Comparison of ENCODE assay signal across 11 mouse cellular contexts in the genomic region with DNA sequence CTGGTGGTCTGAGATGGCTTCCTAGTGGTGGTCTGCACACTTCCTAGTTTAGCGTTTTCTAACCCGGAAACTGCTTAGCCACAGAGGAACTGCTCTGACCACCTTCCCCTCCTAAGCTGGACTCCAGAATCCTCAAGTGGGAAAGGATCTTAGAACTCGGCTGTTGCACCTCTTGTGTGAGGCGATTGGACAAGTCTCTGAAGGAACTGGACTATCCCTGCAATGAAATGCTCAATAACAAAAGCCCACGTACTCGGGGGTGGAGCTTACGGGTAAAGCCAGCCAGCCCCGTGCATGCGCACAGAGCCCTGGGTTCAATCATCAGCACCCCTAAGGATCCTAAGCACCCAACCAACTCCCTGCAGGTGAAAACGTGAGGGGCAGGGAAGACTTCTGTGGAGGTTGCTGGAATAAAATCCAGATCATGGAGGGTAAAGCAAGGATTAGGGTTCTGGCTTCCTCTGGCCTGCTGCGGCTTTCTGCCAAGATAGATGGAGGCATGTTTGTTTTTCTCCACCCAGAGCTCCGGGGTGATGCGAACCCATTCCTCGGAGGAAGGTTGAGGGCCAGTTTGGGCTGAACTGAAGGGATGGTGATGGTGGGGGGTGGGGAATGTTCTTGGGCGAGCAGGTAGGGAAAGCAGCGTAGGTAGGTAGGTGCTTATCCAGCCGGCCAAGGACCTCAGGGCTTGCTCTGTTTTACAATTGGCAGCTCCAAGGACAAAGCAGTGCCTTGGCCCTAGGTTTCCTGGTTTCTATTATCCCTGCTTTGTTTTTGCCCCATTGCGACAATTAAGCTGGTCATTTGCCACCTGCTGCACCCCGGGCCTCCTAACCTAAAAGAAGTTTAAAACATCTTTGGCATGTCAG. TPM values are rescaled to one million over a fixed set of nuclear protein-coding genes. Genes with fewer than 3 reads are reported as not detected.
A peak's percentile ranks its signal among the peaks of the same experiment; 100 is the strongest.
DNase-seq lines count a peak whose midpoint lies in the region; ATAC-seq and TF ChIP-seq lines count a peak whose summit lies in the region.
"Had no signal": no experiment of that assay in that cellular context is flagged by ENCODE, and none has a peak within 500 bp of the region (broad histone marks: within the 10 kb centered on the region; RNA-seq: fewer than 3 reads in every experiment).

No protein-coding gene starts in this region.

- H3K4me3 ChIP-seq in heart, embryonic 15.5 days = no peak overlapping the region
- no peak overlapping the region for H3K4me3 ChIP-seq in thymus, adult 2 months (ENCODE audit: control insufficient read depth, insufficient read depth, low read length)
- no peak overlapping the region for H3K4me3 ChIP-seq in heart, postnatal 0 days (ENCODE audit: low read depth, low read length)
- H3K4me3 ChIP-seq: limb, embryonic 12.5 days; neural tube, embryonic 12.5 days; stomach, embryonic 15.5 days had no signal

- TF ChIP-seq CTCF in thymus, adult 2 months (IDR thresholded peaks at IDR 0.05; ENCODE audit: borderline replicate concordance, control insufficient read depth, extremely low read depth, insufficient read depth, low read length, poor library complexity) = no peak
- no peak for TF ChIP-seq CTCF in heart, postnatal 0 days (IDR thresholded peaks at IDR 0.05; ENCODE audit: low read depth)

- H3K27ac ChIP-seq in heart, embryonic 15.5 days = no peak overlapping the region
- H3K27ac ChIP-seq in thymus, adult 2 months (ENCODE audit: control insufficient read depth, insufficient read depth, low read length) = no peak overlapping the region; the same call in 1 of the 2 replicates
- H3K27ac ChIP-seq in heart, postnatal 0 days (ENCODE audit: low read depth) = peak overlapping the region; percentile 32; the same call in 1 of the 2 replicates
- H3K27ac ChIP-seq: neural tube, embryonic 12.5 days had no signal

- intact Hi-C loops in heart, postnatal 25 days (cut with DNase I) = loop anchor here (5.0 kb wide), 1 partner anchor 39 kb away; no protein-coding TSS in a partner anchor

- peaks cover 39% of the 10 kb centered on the region for H3K4me1 ChIP-seq in heart, embryonic 15.5 days (replicated peaks)
- peaks cover 37% of the 10 kb centered on the region for H3K4me1 ChIP-seq in thymus, adult 2 months (replicated peaks; ENCODE audit: control insufficient read depth, insufficient read depth, low read length)
- H3K4me1 ChIP-seq in heart, postnatal 0 days (ENCODE audit: control insufficient read depth, insufficient read depth) = peaks cover 16% of the 10 kb centered on the region

- no peak for TF ChIP-seq POLR2A in thymus, adult 2 months (IDR thresholded peaks at IDR 0.05; ENCODE audit: control insufficient read depth, extremely low read depth, insufficient read depth, low read length, poor library complexity)

- 66% methylated on average over 19 of the region's 19 CpGs for WGBS in heart, embryonic 15.5 days
- 64% methylated on average over 19 of the region's 19 CpGs for WGBS in thymus, adult 2 months
- WGBS in heart, postnatal 0 days = 65% methylated on average over 19 of the region's 19 CpGs

- H3K4me2 ChIP-seq in heart, embryonic 15.5 days = peak overlapping the region; percentile 20; the same call in 1 of the 2 replicates
- no peak overlapping the region for H3K4me2 ChIP-seq in heart, postnatal 0 days (ENCODE audit: low read depth, low read length)
- H3K4me2 ChIP-seq: limb, embryonic 12.5 days; neural tube, embryonic 12.5 days; stomach, embryonic 15.5 days had no signal

- no peaks in the 10 kb centered on the region for H3K27me3 ChIP-seq in heart, embryonic 15.5 days
- H3K27me3 ChIP-seq in thymus, adult 2 months (ENCODE audit: control insufficient read depth, insufficient read depth, low read length) = no peaks in the 10 kb centered on the region
- H3K27me3 ChIP-seq in heart, postnatal 0 days (ENCODE audit: control insufficient read depth, insufficient read depth, low read length) = no peaks in the 10 kb centered on the region
- H3K27me3 ChIP-seq: stomach, embryonic 15.5 days had no signal

- H3K9me3 ChIP-seq in heart, embryonic 15.5 days (replicated peaks) = no peaks in the 10 kb centered on the region
- no peaks in the 10 kb centered on the region for H3K9me3 ChIP-seq in heart, postnatal 0 days (replicated peaks; ENCODE audit: control insufficient read depth, low read length)
- H3K9me3 ChIP-seq: limb, embryonic 12.5 days; neural tube, embryonic 12.5 days; stomach, embryonic 15.5 days had no signal

- H3K9ac ChIP-seq in heart, embryonic 15.5 days = no peak overlapping the region
- H3K9ac ChIP-seq in heart, postnatal 0 days (replicated peaks; ENCODE audit: low read depth, low read length) = no peak overlapping the region
- H3K9ac ChIP-seq: limb, embryonic 12.5 days; neural tube, embryonic 12.5 days; stomach, embryonic 15.5 days had no signal

- no peak for DNase-seq in heart, postnatal 25 days (ENCODE audit: low spot score)
- DNase-seq in thymus, adult 2 months = peak; percentile 16
- no peak for DNase-seq in thymus, postnatal 14 days
- no peak for DNase-seq in heart, postnatal 0 days (ENCODE audit: low spot score)
- no peak for DNase-seq in kidney, adult 11 months
- no peak for DNase-seq in yolk sac, embryonic 10.5 days (ENCODE audit: low spot score)
- no peak for DNase-seq in layer of hippocampus, adult 11-12 months (ENCODE audit: low spot score)

- no peak for TF ChIP-seq EP300 in heart, postnatal 0 days (IDR thresholded peaks at IDR 0.05; ENCODE audit: low read depth)

- no peak for ATAC-seq in heart, embryonic 15.5 days (replicated peaks; ENCODE audit: insufficient number of reproducible peaks, insufficient read depth, low FRiP score, low read depth)
- no peak for ATAC-seq in heart, postnatal 0 days (ENCODE audit: insufficient read depth, low read depth)

- peaks cover 21% of the 10 kb centered on the region for H3K36me3 ChIP-seq in heart, embryonic 15.5 days
- peaks cover 14% of the 10 kb centered on the region for H3K36me3 ChIP-seq in thymus, adult 2 months (ENCODE audit: control insufficient read depth, insufficient read depth, low read length)
- H3K36me3 ChIP-seq in heart, postnatal 0 days (replicated peaks; ENCODE audit: control insufficient read depth, insufficient read depth, low read length) = peaks cover 20% of the 10 kb centered on the region

RNA-seq across cellular contexts. Expression of gene Slc48a1, which starts 9.7 kb away (rescaled TPM):
- polyA plus RNA-seq in heart, embryonic 15.5 days (2015; fragmentation: Nextera tagmentation; extraction: Ambion mirVana) = 64.3 and 76.8 TPM in 2 replicates
- total RNA-seq in heart, postnatal 25 days (2021) = 10 to 100 TPM; 76.5 to 83.0 TPM
- 62.1 and 62.8 TPM in 2 replicates for polyA plus RNA-seq in thymus, adult 2 months (2012; rRNA removed)
- total RNA-seq in heart, postnatal 0 days (2014; rRNA removed; ENCODE audit: low replicate concordance) = 56.5 and 76.1 TPM in 2 replicates
- 90.9 and 92.1 TPM in 2 replicates for polyA plus RNA-seq in heart, postnatal 0 days (2015; fragmentation: Nextera tagmentation; extraction: Ambion mirVana)

RNA-seq across cellular contexts. Expression of gene Rapgef3, which starts 20.3 kb away (rescaled TPM):
- polyA plus RNA-seq in heart, embryonic 15.5 days (2015; fragmentation: Nextera tagmentation; extraction: Ambion mirVana) = 20.0 and 24.0 TPM in 2 replicates
- total RNA-seq in heart, postnatal 25 days (2021) = 10 to 100 TPM; 20.7 to 26.5 TPM
- polyA plus RNA-seq in thymus, adult 2 months (2012; rRNA removed) = 276 and 278 TPM in 2 replicates
- total RNA-seq in heart, postnatal 0 days (2014; rRNA removed; ENCODE audit: low replicate concordance) = 51.6 and 57.8 TPM in 2 replicates
- polyA plus RNA-seq in heart, postnatal 0 days (2015; fragmentation: Nextera tagmentation; extraction: Ambion mirVana) = 15.5 and 17.6 TPM in 2 replicates

RNA-seq across cellular contexts. Expression of gene Hdac7, which starts 56.3 kb away (rescaled TPM):
- 20.4 and 34.5 TPM in 2 replicates for polyA plus RNA-seq in heart, embryonic 15.5 days (2015; fragmentation: Nextera tagmentation; extraction: Ambion mirVana)
- 10 to 100 TPM; 30.3 to 33.0 TPM for total RNA-seq in heart, postnatal 25 days (2021)
- polyA plus RNA-seq in thymus, adult 2 months (2012; rRNA removed) = 827 and 963 TPM in 2 replicates
- total RNA-seq in heart, postnatal 0 days (2014; rRNA removed; ENCODE audit: low replicate concordance) = 34.4 and 36.9 TPM in 2 replicates
- 15.6 TPM in 2 replicates for polyA plus RNA-seq in heart, postnatal 0 days (2015; fragmentation: Nextera tagmentation; extraction: Ambion mirVana)

RNA-seq across cellular contexts. Expression of gene Endou, which starts 56.9 kb away (rescaled TPM):
- polyA plus RNA-seq in heart, embryonic 15.5 days (2015; fragmentation: Nextera tagmentation; extraction: Ambion mirVana) = 0.86 and 3.5 TPM in 2 replicates
- 1 to 10 TPM; 1.4 to 1.8 TPM for total RNA-seq in heart, postnatal 25 days (2021)
- 276 and 294 TPM in 2 replicates for polyA plus RNA-seq in thymus, adult 2 months (2012; rRNA removed)
- total RNA-seq in heart, postnatal 0 days (2014; rRNA removed; ENCODE audit: low replicate concordance) = 0.95 and 1.3 TPM in 2 replicates
- polyA plus RNA-seq in heart, postnatal 0 days (2015; fragmentation: Nextera tagmentation; extraction: Ambion mirVana) = 5.1 and 5.6 TPM in 2 replicates

Comparison
In these comparisons a context has a peak if more than half of its experiments do, and no peak if none do; other contexts are left out.
1. RNA of gene Rapgef3, which starts 20.3 kb away (polyA plus RNA-seq): 276 to 278 TPM in thymus, adult 2 months; 20.0 to 24.0 TPM in heart, embryonic 15.5 days and 15.5 to 17.6 TPM in heart, postnatal 0 days; every median in the first group is over 10 times any median in the second.
2. RNA of gene Hdac7, which starts 56.3 kb away (polyA plus RNA-seq): 827 to 963 TPM in thymus, adult 2 months; 20.4 to 34.5 TPM in heart, embryonic 15.5 days and 15.6 TPM in heart, postnatal 0 days; every median in the first group is over 10 times any median in the second.